In the genomic region with DNA sequence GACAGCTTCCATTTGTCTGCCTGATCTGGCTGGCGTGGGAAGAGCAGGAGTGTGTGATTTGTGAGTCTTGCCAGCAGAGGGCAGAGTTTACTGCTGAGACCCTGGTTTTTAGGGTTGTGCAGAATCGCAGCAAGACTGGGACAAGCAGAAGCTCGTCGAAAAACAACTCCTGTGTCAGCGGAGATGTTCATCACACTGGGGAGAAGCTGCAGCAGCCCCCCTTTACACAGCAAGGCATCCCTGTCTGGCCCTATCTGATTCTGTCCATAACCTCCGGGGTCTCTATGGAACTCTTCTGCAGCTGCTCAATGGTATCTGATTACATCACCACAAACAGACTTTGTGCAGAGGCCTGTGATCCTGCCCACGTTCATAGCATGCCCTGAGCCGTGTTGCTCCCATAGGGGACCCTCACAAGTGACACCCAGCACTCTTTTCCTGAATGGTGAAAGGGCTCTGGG, we compare ENCODE assay signal across 8 mouse cellular contexts.
DNase-seq lines count a peak whose midpoint lies in the region; ATAC-seq and TF ChIP-seq lines count a peak whose summit lies in the region.

No protein-coding gene starts in this region.

- H3K27me3 ChIP-seq in testis, adult 2 months (ENCODE audit: control insufficient read depth, insufficient read depth, low read length), result no peaks in the 10 kb centered on the region
- H3K27me3 ChIP-seq in forebrain, embryonic 15.5 days, result no peaks in the 10 kb centered on the region
- no peaks in the 10 kb centered on the region for H3K27me3 ChIP-seq in kidney, embryonic 16.5 days (ENCODE audit: insufficient read depth, low read length)
- no peaks in the 10 kb centered on the region for H3K27me3 ChIP-seq in liver, embryonic 11.5 days (replicated peaks; ENCODE audit: control insufficient read depth, insufficient read depth, low read length)

- no peak overlapping the region for H3K4me3 ChIP-seq in testis, adult 2 months (ENCODE audit: control insufficient read depth, low read depth, low read length)
- H3K4me3 ChIP-seq in forebrain, embryonic 15.5 days, result no peak overlapping the region
- H3K4me3 ChIP-seq in kidney, embryonic 16.5 days (ENCODE audit: low read length), result no peak overlapping the region
- no peak overlapping the region for H3K4me3 ChIP-seq in liver, embryonic 11.5 days (ENCODE audit: low read depth, low read length)

- H3K9me3 ChIP-seq in forebrain, embryonic 15.5 days, result no peaks in the 10 kb centered on the region
- H3K9me3 ChIP-seq in kidney, embryonic 16.5 days (ENCODE audit: low read length), result no peaks in the 10 kb centered on the region
- H3K9me3 ChIP-seq in liver, embryonic 11.5 days (ENCODE audit: control insufficient read depth, low read length), result no peaks in the 10 kb centered on the region

- TF ChIP-seq POLR2A in testis, adult 2 months (IDR thresholded peaks at IDR 0.05; ENCODE audit: control insufficient read depth, low read depth, low read length), result no peak

- H3K36me3 ChIP-seq in testis, adult 2 months (ENCODE audit: control insufficient read depth, insufficient read depth, low read length), result no peaks in the 10 kb centered on the region
- H3K36me3 ChIP-seq in forebrain, embryonic 15.5 days, result no peaks in the 10 kb centered on the region
- H3K36me3 ChIP-seq in kidney, embryonic 16.5 days (ENCODE audit: insufficient read depth, low read length), result no peaks in the 10 kb centered on the region
- H3K36me3 ChIP-seq in liver, embryonic 11.5 days (ENCODE audit: control insufficient read depth, insufficient read depth, low read length), result no peaks in the 10 kb centered on the region

- ATAC-seq in forebrain, embryonic 15.5 days (replicated peaks), result peak; percentile 85
- ATAC-seq in kidney, embryonic 16.5 days (ENCODE audit: low FRiP score, low TSS enrichment), result peak; percentile 51; the same call in 1 of the 2 replicates
- ATAC-seq in liver, embryonic 11.5 days (replicated peaks; ENCODE audit: low FRiP score), result no peak

- H3K4me1 ChIP-seq in testis, adult 2 months (ENCODE audit: control insufficient read depth, insufficient read depth, low read length), result no peaks in the 10 kb centered on the region
- H3K4me1 ChIP-seq in forebrain, embryonic 15.5 days, result 0 out of 2 replicates have a peak, but pooled peaks cover 5% of the 10 kb centered on the region
- H3K4me1 ChIP-seq in kidney, embryonic 16.5 days (ENCODE audit: insufficient read depth, low read length), result no peaks in the 10 kb centered on the region
- no peaks in the 10 kb centered on the region for H3K4me1 ChIP-seq in liver, embryonic 11.5 days (replicated peaks; ENCODE audit: control insufficient read depth, insufficient read depth, low read length)

- no peak overlapping the region for H3K27ac ChIP-seq in testis, adult 2 months (ENCODE audit: control insufficient read depth, insufficient read depth, low read depth, low read length)
- H3K27ac ChIP-seq in forebrain, embryonic 15.5 days (replicated peaks), result no peak overlapping the region
- H3K27ac ChIP-seq in kidney, embryonic 16.5 days (ENCODE audit: low read length), result no peak overlapping the region
- H3K27ac ChIP-seq in liver, embryonic 11.5 days (ENCODE audit: low read depth, low read length), result no peak overlapping the region

- 11% methylated on average over 8 of the region's 8 CpGs for WGBS in forebrain, embryonic 15.5 days
- WGBS in kidney, embryonic 16.5 days, result 20% methylated on average over 8 of the region's 8 CpGs
- WGBS in liver, embryonic 11.5 days, result 27% methylated on average over 8 of the region's 8 CpGs

- TF ChIP-seq CTCF in testis, adult 2 months (IDR thresholded peaks at IDR 0.05; ENCODE audit: control insufficient read depth, insufficient read depth, insufficient replicate concordance, low read depth, low read length), result peak; percentile 54; the same call in 1 of the 2 replicates

- no peak overlapping the region for H3K4me2 ChIP-seq in forebrain, embryonic 15.5 days (replicated peaks)
- H3K4me2 ChIP-seq in kidney, embryonic 16.5 days (replicated peaks; ENCODE audit: low read depth, low read length), result no peak overlapping the region
- H3K4me2 ChIP-seq in liver, embryonic 11.5 days, result no peak overlapping the region

- DNase-seq in testis, postnatal 14 days (ENCODE audit: low spot score), result no peak
- DNase-seq in cerebellum, adult 11-12 months, result peak; percentile 70
- peak; percentile 34 for DNase-seq in liver, embryonic 11.5 days (ENCODE audit: low spot score)
- DNase-seq in retina, embryonic 14.5 days (ENCODE audit: low spot score), result peak; percentile 85
- DNase-seq in yolk sac, embryonic 10.5 days (ENCODE audit: low spot score), result no peak

- no peak overlapping the region for H3K9ac ChIP-seq in forebrain, embryonic 15.5 days (replicated peaks)
- no peak overlapping the region for H3K9ac ChIP-seq in kidney, embryonic 16.5 days (replicated peaks; ENCODE audit: low read length)
- no peak overlapping the region for H3K9ac ChIP-seq in liver, embryonic 11.5 days (ENCODE audit: low read depth, low read length)

Comparison
In these comparisons a context has a peak if more than half of its experiments do, and no peak if none do; other contexts are left out.
1. DNase-seq: peak in cerebellum, adult 11-12 months (single experiment), liver, embryonic 11.5 days (single experiment) and retina, embryonic 14.5 days (single experiment); none in testis, postnatal 14 days (single experiment) and yolk sac, embryonic 10.5 days (single experiment).